Mouse (Mus musculus): ENCODE results near the gene Prkra.

The Prkra gene

DNA sequence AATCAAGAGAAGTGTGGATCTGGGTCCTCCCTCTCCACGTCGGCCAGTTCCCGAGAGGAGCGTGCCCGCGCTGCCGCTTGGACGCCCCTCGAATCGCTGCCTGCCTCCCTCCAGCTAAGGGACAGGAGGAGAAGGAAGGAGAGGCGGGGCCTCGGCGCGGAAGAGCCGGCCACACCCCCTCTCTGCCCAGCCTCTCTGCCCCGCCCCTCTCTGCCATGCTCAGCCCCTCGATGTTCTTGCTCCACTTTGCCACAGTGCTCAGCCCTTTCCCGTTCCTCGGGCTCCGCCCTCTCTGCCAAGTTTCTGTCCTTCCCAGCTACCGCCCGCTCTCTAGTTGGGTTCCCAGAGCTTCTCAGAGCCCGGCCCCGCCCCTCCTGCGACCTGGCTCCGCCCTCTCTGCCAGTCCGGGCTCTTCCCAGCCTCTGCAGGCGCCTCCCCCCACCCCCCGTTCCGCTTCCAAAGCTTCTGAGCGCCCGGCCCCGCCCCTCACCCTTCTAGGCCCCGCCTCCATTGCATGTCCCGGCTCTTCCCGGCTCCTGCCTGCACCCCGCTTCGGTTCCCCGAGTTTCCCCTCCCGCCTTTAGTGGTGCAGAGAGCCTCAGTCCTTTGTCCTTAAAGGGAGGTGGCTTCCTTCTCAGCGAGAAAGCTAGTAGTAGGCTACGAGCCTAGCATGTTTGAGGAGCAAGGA lies at the start of gene Prkra, which contains the start of gene Pjvk:
TSS of gene Prkra (minus strand) at position 133 of the 688 bp plus-strand sequence.
TSS of gene Pjvk (plus strand) at position 594 of the 688 bp plus-strand sequence.
- DNase-seq (ENCODE audit: low read depth, low spot score): peak; percentile 96

DNA sequence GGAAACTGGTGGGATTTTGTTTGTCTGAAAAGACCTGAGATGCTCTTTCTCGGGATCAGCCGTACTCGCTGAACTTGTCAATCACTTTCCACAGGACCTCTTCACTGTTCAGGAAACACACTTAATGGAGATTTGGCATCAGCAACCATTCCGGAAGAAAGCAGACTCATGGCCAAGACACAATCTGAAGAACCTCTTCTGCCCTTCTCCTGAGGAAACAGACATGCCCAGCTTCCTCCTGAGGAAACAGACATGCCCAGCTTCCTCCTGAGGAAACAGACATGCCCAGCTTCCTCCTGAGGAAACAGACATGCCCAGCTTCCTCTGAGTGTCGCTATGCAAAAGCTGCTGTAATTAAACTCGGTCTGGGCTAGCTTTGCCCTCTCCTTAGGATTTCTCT lies 47.5 kb upstream of the Prkra start:
- no peak for DNase-seq (ENCODE audit: low read depth, low spot score)

DNA sequence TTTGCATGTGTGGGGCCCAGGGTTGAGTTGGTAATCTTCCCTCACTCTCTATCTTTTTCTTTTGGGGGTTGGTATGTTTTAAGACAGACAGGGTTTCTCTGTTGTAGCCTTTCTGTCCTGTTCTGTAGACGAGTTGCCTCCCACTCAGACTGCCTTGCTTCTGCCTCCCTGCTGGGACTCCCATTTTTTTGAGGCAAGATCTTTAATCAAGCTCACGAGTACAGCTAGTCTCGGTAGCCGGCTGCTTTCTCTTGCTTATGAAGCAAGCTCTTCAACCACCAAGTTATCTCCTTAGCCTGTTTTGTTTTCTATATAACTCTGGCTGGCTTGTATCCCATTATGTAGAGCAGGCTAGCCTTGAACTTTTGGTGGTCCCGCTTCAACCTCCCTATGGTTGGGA lies 46.0 kb upstream of the Prkra start:
- DNase-seq (ENCODE audit: low read depth, low spot score): no peak

DNA sequence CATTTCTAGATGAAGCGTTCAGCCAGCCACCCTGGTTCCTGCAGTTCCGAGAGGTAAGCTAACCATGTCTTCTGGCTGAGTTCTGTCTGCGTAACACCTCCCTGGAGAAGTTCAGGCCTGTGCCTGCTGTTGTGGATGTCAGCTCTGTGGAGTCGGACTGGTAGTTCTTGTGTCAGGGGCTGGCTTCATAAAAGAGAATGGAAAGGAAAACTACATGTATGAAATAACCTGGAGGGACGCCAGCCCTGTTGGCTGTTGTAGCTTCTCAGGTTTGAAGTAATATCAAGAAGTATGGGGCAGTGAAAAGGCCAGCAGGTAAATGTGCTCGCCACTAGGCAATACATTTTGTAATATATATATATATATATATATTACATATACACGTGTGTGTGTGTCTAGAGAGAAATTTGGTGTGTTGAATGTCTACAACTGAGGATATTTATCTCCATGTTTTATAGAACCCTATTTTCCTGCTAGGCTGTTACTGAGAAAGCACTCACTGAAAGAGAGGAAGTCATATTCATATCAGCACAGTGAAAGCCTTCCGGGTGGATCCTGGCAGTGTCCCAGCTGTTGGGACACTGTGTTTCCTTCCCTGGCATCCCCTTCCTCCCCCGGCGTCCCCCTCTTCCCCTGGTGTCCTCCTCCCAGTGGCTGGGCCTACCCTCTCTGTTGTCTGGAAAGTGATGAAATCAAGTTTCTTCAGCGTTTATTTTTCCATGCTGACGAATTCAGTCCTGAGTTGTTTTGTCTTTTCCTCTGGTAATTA lies 42.8 kb upstream of the Prkra start:
- no peak for DNase-seq (ENCODE audit: low read depth, low spot score)

DNA sequence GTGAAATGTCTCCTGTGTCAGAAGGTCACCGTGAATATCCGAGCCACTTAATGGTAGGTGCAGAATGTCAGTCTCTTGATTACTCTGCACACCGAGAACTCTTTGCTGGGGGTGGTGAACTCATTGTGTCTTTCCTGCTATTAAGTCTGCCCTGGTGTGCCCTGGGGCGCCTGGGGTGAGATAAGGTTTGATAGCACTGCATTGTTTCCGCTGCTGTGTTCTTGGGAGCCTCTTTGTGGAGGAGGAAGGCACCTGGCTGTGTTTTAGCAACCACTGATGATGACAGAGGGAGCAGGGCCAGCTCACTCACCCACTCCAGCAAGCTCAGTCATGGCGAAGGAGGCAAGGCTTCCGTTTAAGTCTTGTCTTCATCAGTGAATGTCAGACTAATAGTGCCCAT lies 40.3 kb upstream of the Prkra start:
- no peak for DNase-seq (ENCODE audit: low read depth, low spot score)

DNA sequence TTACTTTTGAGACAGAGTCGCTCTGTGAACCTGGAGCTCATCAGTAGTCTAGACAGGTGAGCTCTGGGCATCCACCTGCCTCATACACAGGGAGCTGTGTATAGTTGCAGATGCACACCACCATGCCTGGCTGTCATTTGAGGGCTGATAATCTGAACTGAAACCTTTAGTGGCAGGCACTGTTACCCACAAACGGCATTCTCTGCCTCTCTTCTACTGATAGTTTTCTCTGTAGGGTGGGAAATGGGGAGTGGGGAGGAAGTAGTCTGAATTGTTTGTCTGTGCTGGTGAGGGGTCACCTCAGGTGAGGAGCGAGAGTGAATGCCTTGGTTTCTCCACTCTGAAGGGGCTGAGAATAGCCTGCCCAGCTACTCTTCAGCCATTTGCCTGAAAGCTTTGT lies 39.8 kb upstream of the Prkra start:
- DNase-seq (ENCODE audit: low read depth, low spot score): no peak

DNA sequence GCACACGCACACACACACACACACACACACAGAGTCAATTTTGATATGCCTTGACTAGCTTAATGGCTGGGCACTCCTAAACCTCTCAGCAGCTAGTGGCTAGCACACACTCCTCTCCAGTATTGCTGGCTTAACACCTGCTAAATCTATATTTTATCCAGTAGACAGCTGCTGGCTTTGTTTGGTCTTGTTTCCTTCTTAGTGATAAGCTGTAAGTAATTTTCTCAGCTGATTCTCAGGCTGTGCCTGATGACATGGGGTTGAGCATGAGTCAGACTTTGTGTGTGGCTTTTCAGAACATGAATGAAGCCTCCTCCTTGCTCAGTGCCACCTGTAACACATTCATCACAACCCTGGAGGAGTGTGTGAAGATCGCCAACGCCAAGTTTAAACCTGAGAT lies 39.2 kb upstream of the Prkra start:
- no peak for DNase-seq (ENCODE audit: low read depth, low spot score)

DNA sequence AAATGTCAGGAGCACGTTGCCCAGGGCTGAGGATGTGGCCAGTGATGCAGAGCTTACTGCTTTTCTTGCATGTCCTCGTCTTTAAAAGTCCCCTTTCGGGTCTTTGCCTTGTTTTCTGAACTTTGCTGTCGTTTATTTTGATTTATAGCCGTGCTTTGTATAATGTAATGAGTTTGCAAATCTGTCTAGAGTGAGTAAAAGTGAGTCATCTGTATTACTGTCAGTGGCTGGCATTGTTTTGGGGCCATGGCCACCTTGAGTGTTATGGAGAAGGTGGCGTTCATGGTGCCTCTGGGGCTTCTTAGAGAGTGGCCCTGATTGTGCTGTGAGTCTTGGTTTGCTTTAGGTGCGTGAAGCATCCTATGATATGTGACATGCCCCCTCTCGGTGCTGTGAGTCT lies 34.5 kb upstream of the Prkra start:
- DNase-seq (ENCODE audit: low read depth, low spot score): no peak

DNA sequence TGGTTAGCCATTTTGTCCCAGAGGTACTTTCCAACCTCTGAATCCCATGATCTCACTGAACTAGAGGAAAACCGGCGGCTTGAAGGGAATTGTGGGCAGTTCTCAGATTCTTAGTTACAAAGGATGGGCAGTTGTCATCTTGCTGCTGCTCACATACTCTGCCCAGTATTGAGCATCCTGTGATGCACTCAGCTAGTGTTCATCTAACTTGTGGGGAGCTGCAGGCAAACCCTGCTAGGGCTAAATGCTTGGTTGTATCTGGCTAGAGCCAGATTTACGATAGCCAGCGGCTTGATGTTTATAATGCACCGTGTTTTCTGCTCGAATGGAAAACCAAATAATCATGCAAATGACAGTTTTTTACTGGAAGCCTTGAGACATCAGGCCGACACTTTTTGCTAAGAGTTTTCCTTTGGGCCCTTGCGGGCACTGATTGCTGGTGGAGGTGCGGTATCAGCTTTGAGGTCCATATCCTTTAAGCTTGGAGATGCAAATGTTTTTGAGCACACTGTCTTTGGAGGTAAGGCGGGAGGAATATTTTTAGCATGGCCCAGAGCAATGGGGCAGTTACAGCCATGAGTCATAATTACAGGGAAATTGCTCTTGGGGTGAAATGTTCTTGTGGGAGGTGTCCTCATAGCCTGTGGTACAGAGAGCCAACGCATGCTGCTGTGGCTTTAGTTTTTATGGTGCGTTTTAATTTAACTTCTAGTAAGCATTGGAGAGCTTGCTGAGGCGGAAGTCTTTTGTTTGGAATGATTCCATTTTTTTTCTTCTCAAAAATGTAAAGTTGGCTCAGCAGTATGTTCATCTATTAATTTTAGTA lies 28.8 kb upstream of the Prkra start:
- DNase-seq (ENCODE audit: low read depth, low spot score): no peak

DNA sequence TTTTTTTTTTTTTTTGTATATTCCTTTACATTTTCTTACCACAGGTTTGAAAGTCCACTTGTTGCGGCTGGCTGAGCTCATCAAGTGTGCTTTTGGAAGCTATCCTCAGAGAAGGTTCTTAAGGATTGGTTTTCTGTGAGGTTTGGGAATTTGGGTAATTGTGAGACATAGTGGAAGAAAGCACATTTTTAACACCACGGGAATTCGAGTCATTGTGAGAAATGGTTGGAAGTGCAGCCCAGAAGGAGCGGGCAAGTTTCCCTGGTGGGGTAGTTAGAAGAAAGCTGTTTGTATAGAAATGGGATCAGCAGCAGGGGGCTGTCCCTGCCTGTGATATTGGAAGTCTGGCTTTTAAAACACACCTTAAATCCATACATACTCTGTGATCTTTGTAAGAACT lies 28.1 kb upstream of the Prkra start:
- DNase-seq (ENCODE audit: low read depth, low spot score): no peak

DNA sequence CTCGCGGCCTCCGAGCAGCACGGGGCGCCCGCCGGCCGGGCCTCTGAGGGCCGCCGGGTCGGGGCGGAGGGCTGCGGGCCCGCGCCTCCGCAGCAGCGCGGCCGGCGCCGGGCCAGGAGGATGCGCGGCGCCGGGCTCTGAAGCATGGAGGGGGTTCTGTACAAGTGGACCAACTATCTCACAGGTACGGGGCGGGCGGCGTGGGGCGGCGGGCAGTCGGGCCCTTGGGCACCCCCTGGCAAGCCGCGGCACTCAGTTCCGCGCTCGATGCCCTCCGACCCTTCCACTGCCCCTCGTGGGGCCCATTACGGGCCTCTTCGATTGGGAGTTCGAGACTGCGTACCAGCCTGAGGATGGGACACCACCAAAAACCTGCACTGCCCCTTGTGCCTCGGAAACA lies 27.6 kb upstream of the Prkra start:
- DNase-seq (ENCODE audit: low read depth, low spot score): no peak

DNA sequence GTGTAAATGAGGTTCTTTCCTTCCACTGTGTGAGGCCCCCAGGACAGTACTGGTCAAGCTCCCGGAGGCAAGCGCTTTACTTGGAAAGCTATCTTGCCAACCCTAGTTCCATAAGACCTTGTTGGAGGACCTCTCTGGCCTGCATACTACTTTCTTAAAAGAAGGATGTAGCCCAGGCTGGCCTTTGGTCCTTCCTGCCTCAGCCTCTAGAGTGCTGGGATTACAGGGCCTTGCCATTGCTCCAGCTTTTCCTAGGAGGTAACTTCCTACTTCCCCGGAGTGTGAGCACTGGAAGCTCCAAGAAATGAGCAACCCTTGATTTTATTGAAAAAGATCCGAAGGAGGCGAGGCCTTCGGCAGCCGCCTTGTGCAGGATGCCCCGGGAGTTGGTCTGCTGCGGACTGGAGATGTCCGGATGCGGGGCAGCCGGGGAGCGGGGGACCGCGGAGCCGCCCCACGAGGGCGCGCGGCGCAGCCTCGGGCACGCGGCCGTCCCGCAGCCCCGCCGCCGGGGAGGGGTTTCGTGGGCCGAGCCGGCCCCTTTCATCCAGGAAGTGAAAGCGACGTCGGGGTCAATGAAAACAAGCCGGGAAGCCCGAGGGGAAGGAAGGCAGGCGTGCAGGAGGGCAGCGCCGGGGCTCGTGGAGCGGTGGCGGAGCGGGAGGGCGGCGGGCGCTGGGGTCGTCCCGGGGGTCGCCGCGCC lies 27.1 kb upstream of the Prkra start, which contains the start of gene Plekha3:
TSS of gene Plekha3 (plus strand) at position 557 of the 703 bp plus-strand sequence.
- peak; percentile 59 for DNase-seq (ENCODE audit: low read depth, low spot score)

DNA sequence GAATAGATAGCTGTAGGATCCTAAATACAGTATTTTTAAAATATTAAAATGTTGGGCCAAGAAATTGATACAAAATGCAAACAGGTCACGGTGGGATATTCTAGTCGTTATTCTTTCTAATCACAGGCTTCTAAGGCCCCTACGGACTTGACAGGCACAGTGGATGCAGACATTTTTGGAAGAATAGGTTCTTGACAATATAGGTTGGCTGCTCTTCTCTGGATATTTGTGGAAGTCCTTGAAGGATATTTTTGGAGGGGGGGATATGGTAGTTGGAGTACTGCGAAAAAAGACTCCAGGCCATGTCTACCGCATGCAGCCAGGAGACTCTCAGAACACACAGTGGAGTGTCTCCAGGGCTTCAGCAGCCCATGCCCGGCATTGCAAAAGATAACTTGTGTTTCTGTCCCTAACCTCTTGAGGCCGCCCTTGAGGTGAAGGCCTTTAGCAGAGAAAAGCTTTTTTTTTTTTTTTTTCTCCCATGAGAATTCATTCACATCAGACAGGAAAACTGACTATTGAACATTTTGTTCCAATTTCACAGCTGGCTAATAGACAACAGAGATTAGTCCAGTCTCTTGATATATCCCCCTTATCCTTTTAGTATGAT lies 25.8 kb upstream of the Prkra start:
- DNase-seq (ENCODE audit: low read depth, low spot score): no peak

DNA sequence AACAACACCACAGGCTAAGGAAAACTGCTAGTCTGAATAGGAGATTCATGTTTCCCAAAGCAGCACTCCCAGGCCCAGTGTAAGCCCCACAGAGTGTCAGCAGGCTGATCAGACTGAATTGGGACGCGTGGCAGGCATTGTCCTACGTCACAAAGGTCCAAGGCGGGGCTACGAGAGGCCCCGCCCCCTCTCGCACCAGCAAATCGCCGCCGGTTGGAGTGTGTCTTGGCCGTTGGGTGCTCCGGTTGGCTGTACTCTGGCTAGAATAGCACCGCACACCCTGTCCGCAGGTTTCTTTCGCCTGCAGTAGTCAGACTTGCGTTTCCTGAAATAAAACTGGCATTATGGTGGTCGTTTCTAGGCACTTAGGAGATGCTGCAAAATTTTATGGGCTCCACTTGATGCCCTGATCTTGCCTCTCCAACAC lies 25.2 kb upstream of the Prkra start, which contains the start of gene Fkbp7:
TSS of gene Fkbp7 (minus strand) at position 151 of the 427 bp plus-strand sequence.
- DNase-seq (ENCODE audit: low read depth, low spot score): peak; percentile 76

DNA sequence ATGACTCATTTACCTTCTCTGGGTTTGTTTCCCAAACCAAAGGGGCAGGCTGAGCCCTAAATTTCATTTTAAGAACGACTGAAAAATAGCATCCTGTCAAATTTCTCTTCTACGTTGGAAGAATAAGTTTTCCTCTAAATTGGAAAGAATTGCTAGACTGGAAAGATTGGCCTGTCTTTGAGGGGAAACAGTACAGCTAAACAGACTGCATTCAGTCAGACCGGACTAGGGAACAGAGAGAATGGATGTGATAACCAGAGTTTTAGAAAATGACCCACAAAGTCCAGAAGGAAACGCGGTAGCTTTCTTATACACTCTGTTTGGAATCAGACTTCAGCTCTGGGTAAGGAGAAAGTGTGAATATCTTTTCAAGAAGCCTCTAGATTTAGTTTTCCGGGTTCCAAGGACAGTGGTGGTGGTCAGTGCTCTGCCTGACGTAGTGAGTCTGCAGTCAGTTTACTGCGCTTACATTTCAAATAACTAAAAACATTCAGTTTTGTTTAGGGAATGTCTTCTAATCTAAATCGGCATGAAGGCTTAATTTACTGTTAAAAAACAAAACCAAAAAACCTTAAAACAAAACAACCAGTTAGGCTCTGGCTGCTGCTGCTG lies 24.4 kb upstream of the Prkra start:
- DNase-seq (ENCODE audit: low read depth, low spot score): no peak

DNA sequence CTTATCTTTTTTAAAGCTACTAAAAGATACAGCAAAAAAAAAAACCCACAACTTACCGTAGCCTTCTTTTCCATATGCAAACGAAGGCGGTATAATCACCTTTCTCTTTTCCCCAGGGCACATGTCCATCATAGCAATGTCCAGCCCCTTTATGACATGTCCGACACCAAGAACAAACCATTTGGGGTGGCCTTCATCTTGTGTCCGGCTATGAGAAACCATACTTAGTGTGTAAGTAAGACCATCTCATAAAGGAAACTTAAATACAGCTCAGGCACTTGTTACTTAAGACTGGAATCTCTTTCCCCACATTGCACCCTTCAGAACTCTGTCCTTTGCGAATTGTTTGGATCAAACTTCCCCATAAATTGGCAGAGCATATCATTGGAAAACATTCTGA lies 23.8 kb upstream of the Prkra start:
- DNase-seq (ENCODE audit: low read depth, low spot score): no peak

DNA sequence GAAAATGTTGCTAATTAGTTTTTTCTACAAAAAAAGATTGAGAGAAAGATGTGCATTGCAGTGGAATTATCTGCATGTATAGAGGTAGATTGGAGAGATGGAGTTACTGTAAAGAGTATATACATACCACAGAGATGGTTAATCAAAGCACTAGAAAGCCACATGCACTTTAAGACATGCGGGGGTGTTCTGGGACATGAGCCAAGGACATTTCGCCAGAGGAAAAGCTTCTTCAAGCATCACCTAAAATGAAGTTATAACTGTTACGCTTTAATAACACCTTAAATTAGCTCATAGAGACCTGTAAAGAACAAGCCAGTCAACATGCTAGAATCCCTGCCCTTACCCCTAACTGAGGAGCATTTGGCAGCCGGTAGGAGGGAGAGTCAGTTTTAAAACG lies 19.4 kb upstream of the Prkra start:
- no peak for DNase-seq (ENCODE audit: low read depth, low spot score)

DNA sequence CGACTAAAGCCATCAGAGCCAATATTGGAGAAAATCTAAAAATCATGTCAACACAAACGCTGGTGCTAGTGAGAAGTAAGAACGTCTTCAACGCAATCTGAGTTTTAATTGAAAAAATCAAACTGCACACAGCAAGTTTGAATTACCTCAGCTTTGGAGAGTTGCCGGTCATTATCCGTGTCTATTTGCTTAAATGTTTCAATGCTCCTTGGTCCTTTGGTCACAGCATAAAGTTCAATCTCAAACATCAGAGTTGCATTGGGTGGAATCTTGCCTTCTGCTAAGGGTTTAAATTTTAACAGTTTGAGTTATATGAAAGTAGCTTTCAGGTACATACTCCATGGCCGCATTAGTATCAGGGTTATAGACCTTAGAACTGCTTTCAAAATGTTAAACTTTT lies 17.7 kb upstream of the Prkra start:
- DNase-seq (ENCODE audit: low read depth, low spot score): no peak

DNA sequence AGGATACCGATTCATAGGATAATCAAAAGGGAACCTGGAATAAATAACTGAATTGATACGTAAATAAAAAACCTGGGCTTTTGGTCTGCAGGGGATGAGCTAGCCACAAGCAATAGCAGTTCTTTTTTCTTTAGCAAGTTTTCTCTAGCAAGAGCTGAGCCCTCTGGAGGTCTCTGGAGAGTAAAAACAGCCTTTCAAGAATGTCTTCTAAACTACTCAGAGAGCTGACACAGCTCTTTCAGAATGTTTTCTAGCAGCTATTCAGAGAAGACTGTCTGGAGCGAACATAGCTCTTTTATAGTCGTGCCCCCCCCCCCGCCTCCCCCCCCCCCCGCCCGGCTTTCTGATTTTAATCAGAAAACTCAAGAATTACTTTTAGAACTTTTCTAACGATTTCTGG lies 11.6 kb upstream of the Prkra start:
- DNase-seq (ENCODE audit: low read depth, low spot score): no peak

DNA sequence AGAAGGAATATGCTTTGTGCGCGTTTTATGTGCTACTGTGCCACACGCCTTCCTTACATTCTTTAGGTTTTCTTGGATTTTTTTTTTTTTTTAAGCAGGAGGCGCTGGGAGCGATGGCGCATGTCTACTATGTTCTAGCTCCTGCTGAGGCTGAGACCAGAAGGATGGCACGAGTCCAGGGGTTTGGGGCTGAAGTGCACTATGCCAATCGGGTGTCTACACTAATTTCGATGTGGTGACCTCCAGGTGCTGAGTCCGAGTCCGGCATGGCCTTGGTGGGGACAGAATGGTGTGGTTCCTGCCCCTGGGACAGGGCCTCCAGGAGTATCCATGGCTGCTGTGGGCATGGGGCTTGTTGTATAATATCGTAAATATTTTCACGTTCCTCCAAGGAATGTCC lies 10.7 kb upstream of the Prkra start:
- DNase-seq (ENCODE audit: low read depth, low spot score): no peak

DNA sequence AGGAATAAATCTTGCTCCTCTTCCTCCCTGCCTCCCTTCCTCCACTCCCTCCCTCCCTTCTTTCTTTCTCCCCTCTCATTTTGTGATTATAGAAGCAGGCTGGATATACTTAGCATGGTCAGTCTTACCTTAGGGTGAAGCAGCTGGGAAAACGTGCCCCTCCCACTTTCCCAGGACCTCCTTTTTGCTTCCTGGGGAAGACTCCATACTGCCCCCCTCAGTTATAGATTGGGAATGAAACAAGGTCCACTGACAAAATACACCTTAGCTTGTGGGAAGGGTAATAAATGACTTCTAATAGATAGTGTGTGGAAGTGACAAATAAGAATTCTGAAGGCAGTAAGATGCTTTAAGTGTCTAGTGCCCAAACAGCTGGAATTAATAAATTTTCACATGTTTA lies 8.2 kb upstream of the Prkra start:
- DNase-seq (ENCODE audit: low read depth, low spot score): no peak
